Mouse (Mus musculus) forebrain, embryonic 15.5 days (tissue): ENCODE measurements around the gene Chrm4. TPM values are rescaled to one million over a fixed set of nuclear protein-coding genes. Genes with fewer than 3 reads are reported as not detected.

Experiments used
- ATAC-seq: fragments of 200-750 bp; cut with Nextera tagmentation; replicated peaks from 2 replicates; pipeline ENCODE4 v1.8.0; 2017; ENCODE audit warnings: mild to moderate bottlenecking, moderate TSS enrichment, moderate library complexity
- H3K27ac ChIP-seq: fragments of 300-500 bp; sonication (generic); replicated peaks from 2 replicates; pipeline ENCODE4 v1.5.1; 2015; ENCODE audit warnings: mild to moderate bottlenecking, inconsistent platforms
- H3K27me3 ChIP-seq: fragments of 300-500 bp; sonication (generic); 2 replicates; pipeline ENCODE4 v1.6.1; 2015; ENCODE audit warnings: inconsistent platforms
- H3K36me3 ChIP-seq: fragments of 300-500 bp; sonication (generic); 2 replicates; pipeline ENCODE4 v1.6.1; 2015; ENCODE audit warnings: mild to moderate bottlenecking, inconsistent platforms
- H3K4me1 ChIP-seq: fragments of 300-500 bp; sonication (generic); 2 replicates; pipeline ENCODE4 v1.6.1; 2015; ENCODE audit warnings: inconsistent platforms
- H3K4me2 ChIP-seq: fragments of 300-500 bp; sonication (generic); replicated peaks from 2 replicates; pipeline ENCODE4 v1.6.1; 2015; ENCODE audit warnings: mild to moderate bottlenecking, inconsistent platforms
- H3K4me3 ChIP-seq: fragments of 300-500 bp; sonication (generic); 2 replicates; pipeline ENCODE4 v1.5.1; 2015; ENCODE audit warnings: mild to moderate bottlenecking, inconsistent platforms
- H3K9ac ChIP-seq: fragments of 300-500 bp; sonication (generic); replicated peaks from 2 replicates; pipeline ENCODE4 v1.6.1; 2015; ENCODE audit warnings: mild to moderate bottlenecking, inconsistent platforms
- H3K9me3 ChIP-seq: fragments of 300-500 bp; sonication (generic); 2 replicates; pipeline ENCODE4 v1.6.1; 2016; ENCODE audit warnings: inconsistent platforms
- WGBS: fragments of 180-500 bp; shearing (Covaris S2); methylation state at CpG from one replicate; pipeline ENCODE4 v1.1.7; 2015; ENCODE audit warnings: mixed read lengths; 5-methylcytosine and 5-hydroxymethylcytosine counted together
- polyA plus RNA-seq: library from polyadenylated mRNA; unstranded; fragments of >200 nt; fragmentation: Nextera tagmentation; extraction: Ambion mirVana; gene quantifications from 2 replicates; pipeline ENCODE4 v1.2.1, GENCODE M21; 2015

The Chrm4 gene
- polyA plus RNA-seq, 1 experiment from 2014 or later, result 1.8 TPM

DNA sequence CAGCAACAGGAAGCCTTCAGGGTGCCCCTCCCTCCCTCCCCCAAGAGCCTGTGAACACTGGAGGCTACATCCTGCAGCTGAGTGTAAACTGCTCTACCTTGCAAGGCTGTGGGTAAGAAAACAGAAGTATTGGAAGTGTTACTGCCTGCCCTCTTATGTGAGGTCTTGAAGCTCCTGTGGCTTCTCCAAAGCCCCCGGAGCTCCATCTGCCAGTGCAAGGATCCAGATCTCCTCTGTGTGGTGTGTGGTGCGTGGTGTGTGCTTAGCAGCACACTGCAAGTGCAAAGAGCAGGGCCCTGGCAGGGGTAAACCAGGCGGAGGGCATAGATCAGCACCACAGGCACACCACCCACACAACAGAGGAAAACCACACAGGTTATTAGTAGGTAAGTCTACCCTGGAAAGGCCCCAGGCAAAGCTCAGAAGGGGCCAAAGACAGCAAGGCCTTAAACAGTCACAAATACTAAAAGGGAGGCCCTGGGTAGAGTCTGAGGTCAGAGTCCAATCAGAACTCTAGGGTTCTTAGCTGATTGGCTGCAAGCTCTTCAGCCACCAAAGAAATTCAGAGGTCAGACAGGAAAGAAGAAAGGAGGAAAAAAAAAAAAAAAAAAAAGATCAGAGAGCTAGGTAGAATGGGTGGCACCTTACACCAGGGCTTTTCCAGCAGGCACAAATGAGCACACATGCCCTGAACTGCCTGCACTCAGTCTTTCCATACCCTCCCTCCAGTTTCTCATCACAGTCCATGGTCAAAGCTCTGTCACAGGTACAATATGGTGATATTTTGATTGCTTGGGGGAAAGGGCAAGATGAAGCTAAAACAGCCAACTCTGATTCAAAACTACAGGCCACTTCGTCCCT, 35.1 kb downstream of the Chrm4 start:
- peak overlapping the region; percentile 92 for H3K4me3 ChIP-seq
- H3K27ac ChIP-seq, result no peak overlapping the region
- H3K36me3 ChIP-seq, result no peaks in the 10 kb centered on the region
- H3K27me3 ChIP-seq, result peaks cover 6% of the 10 kb centered on the region; the same call in 1 of the 2 replicates
- WGBS, result 50% methylated on average over 4 of the region's 4 CpGs
- H3K4me1 ChIP-seq, result peaks cover 33% of the 10 kb centered on the region
- H3K9me3 ChIP-seq, result no peaks in the 10 kb centered on the region
- H3K9ac ChIP-seq, result peak overlapping the region; percentile 90
- H3K4me2 ChIP-seq, result peak overlapping the region; percentile 89
- ATAC-seq, result no peak

DNA sequence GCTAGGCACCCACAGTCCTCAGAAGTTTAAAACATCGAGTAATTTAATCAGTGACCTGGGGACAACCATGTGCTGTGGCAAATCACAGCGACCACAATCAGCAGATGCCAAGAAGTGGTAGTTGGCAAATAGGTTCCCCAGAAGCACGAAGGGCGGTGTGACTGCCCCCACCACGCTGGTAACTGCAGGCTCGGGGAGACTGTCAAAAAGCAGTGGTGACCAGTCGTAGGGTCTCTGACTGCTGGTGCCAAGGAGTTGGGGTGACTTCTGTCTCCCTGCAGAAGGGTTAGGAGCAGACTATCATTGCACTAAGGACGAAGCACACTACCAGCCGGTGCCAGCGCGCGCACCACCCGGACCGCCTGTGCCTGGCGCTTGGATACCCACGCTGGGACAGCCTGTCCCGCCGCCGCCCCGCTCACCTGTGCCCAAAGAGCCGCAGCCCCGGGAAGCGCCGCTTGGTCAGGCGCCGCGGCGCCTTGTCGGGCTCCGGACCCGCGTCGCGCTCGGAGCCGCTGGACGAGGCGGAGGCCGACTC, 35.9 kb downstream of the Chrm4 start:
- under 1% methylated on average over 39 of the region's 39 CpGs for WGBS
- peak; percentile 33; the same call in 1 of the 2 replicates for ATAC-seq
- Histone ChIP-seq H3K27me3 (peaks cover 6% of the 10 kb centered on the region; the same call in 1 of the 2 replicates), H3K4me2 (peak overlapping the region; percentile 89), H3K9ac (peak overlapping the region; percentile 90), H3K4me1 (peaks cover 25% of the 10 kb centered on the region), H3K9me3 (no peaks in the 10 kb centered on the region), H3K4me3 (peak overlapping the region; percentile 92), H3K27ac (peak overlapping the region; percentile 67), H3K36me3 (no peaks in the 10 kb centered on the region)

GRCm38 (mm10) chr2:91963443-91963932, 36.4 kb downstream of the Chrm4 start:
- Histone ChIP-seq H3K4me2 (peak overlapping the region; percentile 89), H3K27me3 (peaks cover 6% of the 10 kb centered on the region; the same call in 1 of the 2 replicates), H3K4me1 (peaks cover 22% of the 10 kb centered on the region), H3K9me3 (no peaks in the 10 kb centered on the region), H3K27ac (peak overlapping the region; percentile 67), H3K9ac (peak overlapping the region; percentile 90), H3K4me3 (peak overlapping the region; percentile 92), H3K36me3 (no peaks in the 10 kb centered on the region)
- ATAC-seq, result peak; percentile 88
- WGBS, result 0% methylated on average over 50 of the region's 57 CpGs

- no peak for ATAC-seq
- 81% methylated on average over 3 of the region's 3 CpGs for WGBS
- H3K36me3 ChIP-seq, result no peaks in the 10 kb centered on the region
- no peak overlapping the region for H3K9ac ChIP-seq
- peaks cover 17% of the 10 kb centered on the region for H3K4me1 ChIP-seq
- no peaks in the 10 kb centered on the region for H3K9me3 ChIP-seq
- no peak overlapping the region for H3K4me2 ChIP-seq
- H3K27ac ChIP-seq, result no peak overlapping the region
- H3K27me3 ChIP-seq, result peaks cover 6% of the 10 kb centered on the region; the same call in 1 of the 2 replicates
- H3K4me3 ChIP-seq, result no peak overlapping the region
These were observed 37.7 kb downstream of the Chrm4 start for GRCm38 (mm10) chr2:91964610-91965204.

DNA sequence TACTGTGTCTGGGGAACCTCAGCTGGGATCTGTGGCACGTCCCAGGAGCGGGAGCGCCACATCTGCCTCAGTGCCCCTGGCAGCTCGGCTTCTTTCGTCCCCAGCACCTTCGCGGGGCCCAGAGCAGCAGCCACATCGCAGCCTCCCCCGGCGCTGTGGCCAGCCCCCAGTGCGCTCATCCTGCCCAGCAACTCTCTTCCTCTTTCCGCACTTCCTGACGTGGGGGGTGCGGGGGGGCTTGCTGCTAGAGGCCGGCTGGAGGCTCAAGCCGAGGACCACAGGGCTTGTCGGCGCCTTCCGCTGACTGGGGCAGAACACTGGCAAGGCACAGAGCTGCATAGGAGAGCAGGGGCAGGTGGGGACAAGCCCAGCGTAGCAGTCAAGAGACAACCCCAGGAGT, 38.4 kb downstream of the Chrm4 start:
- Histone ChIP-seq H3K9ac (no peak overlapping the region), H3K4me2 (no peak overlapping the region), H3K27me3 (peaks cover 6% of the 10 kb centered on the region; the same call in 1 of the 2 replicates), H3K36me3 (no peaks in the 10 kb centered on the region), H3K27ac (no peak overlapping the region), H3K9me3 (no peaks in the 10 kb centered on the region), H3K4me3 (no peak overlapping the region), H3K4me1 (peaks cover 14% of the 10 kb centered on the region)
- 23% methylated on average over 20 of the region's 20 CpGs for WGBS
- ATAC-seq, result no peak

- 85% methylated on average over 5 of the region's 5 CpGs for WGBS
- no peaks in the 10 kb centered on the region for H3K9me3 ChIP-seq
- H3K27me3 ChIP-seq, result peaks cover 6% of the 10 kb centered on the region; the same call in 1 of the 2 replicates
- peaks cover 22% of the 10 kb centered on the region for H3K4me1 ChIP-seq
- no peak overlapping the region for H3K4me2 ChIP-seq
- no peak for ATAC-seq
- H3K4me3 ChIP-seq, result no peak overlapping the region
- no peak overlapping the region for H3K27ac ChIP-seq
- no peaks in the 10 kb centered on the region for H3K36me3 ChIP-seq
- no peak overlapping the region for H3K9ac ChIP-seq
These were observed 39.3 kb downstream of the Chrm4 start for GRCm38 (mm10) chr2:91966367-91966766.

DNA sequence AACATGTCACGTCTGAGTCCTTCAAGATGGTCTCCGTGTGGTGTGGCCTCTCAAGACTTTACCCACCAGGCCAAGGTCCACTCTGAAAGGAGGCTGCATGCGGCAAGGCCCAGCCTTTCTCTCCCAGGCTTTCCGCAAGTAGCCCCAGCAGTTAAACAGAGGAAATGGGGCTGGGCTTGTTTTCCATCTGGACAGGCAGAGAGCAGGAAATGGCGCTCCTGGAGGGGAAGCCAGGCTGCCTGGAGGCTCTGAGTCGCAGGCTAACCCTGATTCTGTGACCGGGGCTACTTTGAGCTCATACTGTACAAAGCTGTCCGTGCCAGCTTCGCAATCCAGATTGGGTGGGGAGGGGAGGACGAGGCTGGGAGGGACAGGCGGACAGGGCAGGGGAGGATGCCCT, 40.9 kb downstream of the Chrm4 start:
- Histone ChIP-seq H3K27me3 (peaks cover 6% of the 10 kb centered on the region; the same call in 1 of the 2 replicates), H3K4me2 (no peak overlapping the region), H3K4me3 (no peak overlapping the region), H3K27ac (no peak overlapping the region), H3K9ac (no peak overlapping the region), H3K9me3 (no peaks in the 10 kb centered on the region), H3K4me1 (peaks cover 18% of the 10 kb centered on the region), H3K36me3 (no peaks in the 10 kb centered on the region)
- ATAC-seq, result no peak
- WGBS, result 76% methylated on average over 11 of the region's 11 CpGs

DNA sequence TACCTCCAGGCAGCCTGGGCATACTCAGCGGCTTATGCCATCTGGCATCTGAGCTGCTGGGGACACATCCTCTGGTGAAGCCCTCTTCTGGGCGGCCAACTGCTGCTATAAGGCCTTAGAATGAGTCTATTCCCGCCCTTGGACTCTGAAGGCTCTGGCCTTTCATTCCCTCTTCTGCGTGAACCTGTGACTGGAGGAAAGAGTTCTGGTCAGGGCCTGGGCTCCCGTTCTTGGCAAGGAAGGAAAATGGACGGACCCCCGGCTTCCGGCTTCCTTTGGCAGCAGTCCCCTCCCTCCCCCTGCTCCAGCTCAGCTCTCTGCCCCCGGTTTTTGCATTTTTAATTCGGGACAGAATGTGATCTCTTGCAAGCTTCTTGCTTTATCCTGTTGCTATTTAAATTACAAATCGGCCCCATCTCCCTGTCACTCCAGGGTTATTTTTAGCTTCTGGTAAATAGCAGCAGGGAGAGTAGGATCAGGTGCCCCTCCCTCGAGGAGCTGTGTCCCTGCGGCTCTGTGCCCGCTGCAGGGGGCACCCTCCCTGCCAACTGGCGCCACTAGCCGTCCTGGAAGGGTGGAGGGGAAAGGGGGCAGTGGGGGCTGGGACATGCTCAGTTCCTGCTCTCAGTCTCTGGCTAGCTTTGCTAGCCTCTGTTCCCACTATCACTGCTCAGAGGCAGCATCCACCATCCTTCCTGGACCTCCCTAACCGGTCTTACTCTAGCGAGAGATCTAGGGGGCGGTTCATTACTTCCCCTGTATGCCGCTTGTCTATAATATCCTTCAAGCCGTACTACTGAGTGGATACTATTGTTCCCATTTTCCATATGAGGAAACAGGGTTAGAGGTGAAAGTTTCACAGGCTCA, 44.4 kb downstream of the Chrm4 start:
- Histone ChIP-seq H3K27me3 (peaks cover 21% of the 10 kb centered on the region), H3K27ac (peak overlapping the region; percentile 82), H3K36me3 (no peaks in the 10 kb centered on the region), H3K4me2 (peak overlapping the region; percentile 37), H3K4me3 (peak overlapping the region; percentile 16), H3K4me1 (peaks cover 34% of the 10 kb centered on the region), H3K9me3 (no peaks in the 10 kb centered on the region), H3K9ac (peak overlapping the region; percentile 27; the same call in 1 of the 2 replicates)
- 9% methylated on average over 21 of the region's 21 CpGs for WGBS
- ATAC-seq, result peak; percentile 47

GRCm38 (mm10) chr2:91972121-91972566, 45.1 kb downstream of the Chrm4 start:
- ATAC-seq, result 0 out of 2 replicates have a peak, but pooled peaks have one; percentile 6
- peaks cover 34% of the 10 kb centered on the region for H3K4me1 ChIP-seq
- H3K27me3 ChIP-seq, result peaks cover 24% of the 10 kb centered on the region
- 0 out of 2 replicates have a peak overlapping the region, but pooled peaks have one; percentile 16 for H3K4me3 ChIP-seq
- no peaks in the 10 kb centered on the region for H3K36me3 ChIP-seq
- H3K9me3 ChIP-seq, result no peaks in the 10 kb centered on the region
- 0 out of 2 replicates have a peak overlapping the region, but pooled peaks have one; percentile 27 for H3K9ac ChIP-seq
- peak overlapping the region; percentile 37 for H3K4me2 ChIP-seq
- H3K27ac ChIP-seq, result peak overlapping the region; percentile 82; the same call in 1 of the 2 replicates
- WGBS, result 40% methylated on average over 13 of the region's 13 CpGs

- peaks cover 42% of the 10 kb centered on the region for H3K4me1 ChIP-seq
- H3K4me2 ChIP-seq, result 0 out of 2 replicates have a peak overlapping the region, but pooled peaks have one; percentile 0
- H3K4me3 ChIP-seq, result no peak overlapping the region
- peaks cover 25% of the 10 kb centered on the region for H3K27me3 ChIP-seq
- H3K27ac ChIP-seq, result peak overlapping the region; percentile 36; the same call in 1 of the 2 replicates
- H3K9me3 ChIP-seq, result no peaks in the 10 kb centered on the region
- H3K36me3 ChIP-seq, result no peaks in the 10 kb centered on the region
- H3K9ac ChIP-seq, result no peak overlapping the region
- ATAC-seq, result no peak
- 19% methylated on average over 7 of the region's 7 CpGs for WGBS
These were observed 46.5 kb downstream of the Chrm4 start for GRCm38 (mm10) chr2:91973416-91974135.
